Mouse (Mus musculus) brown adipose tissue, adult 24 weeks (tissue): Measurements from ENCODE around the gene Ormdl3. TPM values are rescaled to one million over a fixed set of nuclear protein-coding genes. Genes with fewer than 3 reads are reported as not detected.
"Not testable (repeated sequence)": the region's sequence is repeated elsewhere in the genome, so short reads cannot be mapped to it uniquely, and the experiment has no call there.

Experiments
- H3K27ac ChIP-seq: fragments of 200-500 bp; replicated peaks from 2 replicates; pipeline ENCODE4 v1.5.1; 2012; ENCODE audit warnings: low read depth, mild to moderate bottlenecking, low read length
- H3K4me1 ChIP-seq: fragments of 200-500 bp; 2 replicates; pipeline ENCODE4 v1.6.1; 2012; ENCODE audit warnings: low read length, mixed read lengths; ENCODE audit not compliant: control insufficient read depth, insufficient read depth, insufficient read length
- H3K4me3 ChIP-seq: fragments of 200-500 bp; 2 replicates; pipeline ENCODE4 v1.5.1; 2012; ENCODE audit warnings: low read depth, mild to moderate bottlenecking, low read length, moderate library complexity; ENCODE audit not compliant: insufficient read depth
- polyA plus RNA-seq: library from polyadenylated mRNA; stranded (reverse); fragments of >200 nt; gene quantifications from 2 replicates; pipeline ENCODE4 v1.2.4, GENCODE M21; 2012; ENCODE audit not compliant: missing spikeins, insufficient read depth, insufficient read length

Ormdl3 gene
- 276 and 329 TPM in 2 replicates for polyA plus RNA-seq

GRCm38 (mm10) chr11:98586892-98587563, at the start of gene Ormdl3:
Ormdl3 (minus strand) TSS chr11:98587368.
- Histone ChIP-seq H3K4me1 (peaks cover 8% of the 10 kb centered on the region), H3K4me3 (peak within 1 kb of the TSS; percentile 86), H3K27ac (peak within 1 kb of the TSS; percentile 99)

GRCm38 (mm10) chr11:98635312-98635970, 48.3 kb upstream of the Ormdl3 start:
- H3K4me1 ChIP-seq, H3K27ac ChIP-seq, H3K4me3 ChIP-seq: not testable (repeated sequence)

- no peak overlapping the region for H3K4me3 ChIP-seq
- no peaks in the 10 kb centered on the region for H3K4me1 ChIP-seq
- H3K27ac ChIP-seq, result no peak overlapping the region
These were observed 43.5 kb upstream of the Ormdl3 start for GRCm38 (mm10) chr11:98630646-98631045.

- no peaks in the 10 kb centered on the region for H3K4me1 ChIP-seq
- H3K4me3 ChIP-seq, result no peak overlapping the region
- no peak overlapping the region for H3K27ac ChIP-seq
These were observed 41.5 kb upstream of the Ormdl3 start for GRCm38 (mm10) chr11:98628706-98629105.

- Histone ChIP-seq H3K4me3 (no peak within 1 kb of the TSS), H3K4me1 (no peaks in the 10 kb centered on the region), H3K27ac (no peak within 1 kb of the TSS)
These were observed 38.6 kb upstream of the Ormdl3 start, which contains the start of the genes Gm12355 and Gsdma3 for GRCm38 (mm10) chr11:98625611-98626410. Gm12355 (minus strand) TSS chr11:98625661. Gsdma3 (plus strand) TSS chr11:98626360.

GRCm38 (mm10) chr11:98624381-98624780, 37.2 kb upstream of the Ormdl3 start:
- not testable (repeated sequence) for H3K27ac ChIP-seq, H3K4me3 ChIP-seq, H3K4me1 ChIP-seq

GRCm38 (mm10) chr11:98623981-98624380, 36.8 kb upstream of the Ormdl3 start:
- H3K4me3 ChIP-seq, H3K4me1 ChIP-seq, H3K27ac ChIP-seq: not testable (repeated sequence)

- no peaks in the 10 kb centered on the region for H3K4me1 ChIP-seq
- H3K27ac ChIP-seq, result no peak overlapping the region
- H3K4me3 ChIP-seq, result no peak overlapping the region
These were observed 33.6 kb upstream of the Ormdl3 start for GRCm38 (mm10) chr11:98620791-98621190.

GRCm38 (mm10) chr11:98606763-98607162, 19.6 kb upstream of the Ormdl3 start:
- no peak overlapping the region for H3K4me3 ChIP-seq
- H3K4me1 ChIP-seq, result no peaks in the 10 kb centered on the region; the same call in 1 of the 2 replicates
- H3K27ac ChIP-seq, result no peak overlapping the region

- H3K4me3 ChIP-seq, H3K4me1 ChIP-seq, H3K27ac ChIP-seq: not testable (repeated sequence)
These were observed 17.7 kb upstream of the Ormdl3 start for GRCm38 (mm10) chr11:98604911-98605310.

- Histone ChIP-seq H3K4me1 (no peaks in the 10 kb centered on the region; the same call in 1 of the 2 replicates), H3K4me3 (no peak overlapping the region), H3K27ac (no peak overlapping the region)
These were observed 16.8 kb upstream of the Ormdl3 start for GRCm38 (mm10) chr11:98603953-98604352.

- Histone ChIP-seq H3K4me1 (no peaks in the 10 kb centered on the region; the same call in 1 of the 2 replicates), H3K4me3 (no peak overlapping the region)
These were observed 15.0 kb upstream of the Ormdl3 start for GRCm38 (mm10) chr11:98602090-98602690.

GRCm38 (mm10) chr11:98599291-98599690, 12.1 kb upstream of the Ormdl3 start:
- peak overlapping the region; percentile 19; the same call in 1 of the 2 replicates for H3K4me3 ChIP-seq
- no peaks in the 10 kb centered on the region; the same call in 1 of the 2 replicates for H3K4me1 ChIP-seq
- no peak overlapping the region for H3K27ac ChIP-seq

More at GRCm38 (mm10) chr11:98602090-98602690, 15.0 kb upstream of the Ormdl3 start:
- no peak overlapping the region for H3K27ac ChIP-seq

GRCm38 (mm10) chr11:98598851-98599290, 11.7 kb upstream of the Ormdl3 start:
- no peaks in the 10 kb centered on the region; the same call in 1 of the 2 replicates for H3K4me1 ChIP-seq

More at GRCm38 (mm10) chr11:98598851-98599290, 11.7 kb upstream of the Ormdl3 start:
- Histone ChIP-seq H3K27ac (no peak overlapping the region), H3K4me3 (peak overlapping the region; percentile 19; the same call in 1 of the 2 replicates)
